Mouse (Mus musculus) lung, postnatal 25 days (tissue): ENCODE measurements around the gene Ldlrad3.

Experiments used
- DNase-seq: peaks from one replicate; pipeline ENCODE4 v3.0.0; 2022; ENCODE audit warnings: low spot score

The Ldlrad3 gene

DNA sequence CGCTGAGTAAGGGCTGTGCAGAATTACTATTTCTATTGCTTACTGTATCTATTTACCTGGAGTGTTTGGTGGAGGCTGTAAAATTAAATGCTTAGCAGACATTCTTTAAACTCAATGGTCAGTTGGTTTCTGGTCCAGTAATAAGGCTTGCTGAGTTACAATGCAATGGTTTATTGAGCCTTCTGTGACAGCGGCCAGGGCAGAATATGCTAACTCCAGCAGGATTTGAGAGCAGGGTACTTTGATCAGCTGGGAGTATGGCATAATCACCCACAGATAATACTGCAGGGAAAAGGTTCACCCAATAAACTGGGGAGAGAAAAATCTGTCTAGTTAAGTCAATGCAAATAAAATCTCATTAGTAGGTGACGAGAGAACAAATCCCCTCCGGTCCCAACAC is 220.2 kb downstream of the Ldlrad3 start:
- no peak for DNase-seq

- peak; percentile 29 for DNase-seq
Measured at GRCm38 (mm10) chr2:101965515-101965914, 220.7 kb downstream of the Ldlrad3 start.

DNA sequence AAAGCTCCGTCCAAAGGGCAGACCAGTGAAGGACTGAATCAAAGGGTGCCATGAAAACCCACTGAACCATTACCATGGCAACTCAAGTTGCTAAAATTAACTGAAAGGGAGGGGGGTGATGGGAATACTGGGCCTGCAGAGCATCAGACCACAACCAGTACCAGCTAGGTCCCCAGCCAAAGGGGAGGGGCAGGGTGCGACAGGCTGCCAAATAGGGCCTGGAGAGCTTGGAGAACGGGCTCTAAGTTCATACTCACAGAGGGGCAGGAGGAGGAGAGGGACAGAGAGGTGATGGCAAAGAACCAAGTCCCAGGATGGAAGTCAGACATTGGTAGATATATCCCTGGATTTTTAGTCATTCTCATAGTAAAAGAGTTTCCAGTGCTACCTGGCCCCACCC is 222.8 kb downstream of the Ldlrad3 start:
- no peak for DNase-seq

GRCm38 (mm10) chr2:101962349-101962748 is 223.8 kb downstream of the Ldlrad3 start:
- no peak for DNase-seq

DNA sequence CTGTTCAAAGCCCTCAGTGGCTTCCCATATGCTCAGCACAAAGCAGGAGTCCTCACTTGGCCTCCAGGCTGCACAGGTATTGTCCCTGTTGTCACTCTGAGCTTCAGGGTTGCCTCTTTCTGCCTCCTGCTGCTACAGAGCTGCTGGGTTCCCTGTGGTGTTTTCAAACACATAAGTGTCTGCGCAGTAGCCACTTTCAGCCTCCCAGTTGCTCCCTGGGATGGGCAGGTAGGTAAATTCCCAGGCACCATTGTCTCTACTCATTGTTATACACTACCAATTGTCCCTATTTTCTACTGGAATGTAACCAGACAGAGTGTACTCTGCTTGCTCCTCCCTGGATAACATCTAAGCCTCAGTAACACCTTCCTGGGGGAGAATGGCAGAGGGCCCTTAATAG is 224.8 kb downstream of the Ldlrad3 start:
- DNase-seq = no peak

- DNase-seq = peak; percentile 43
Measured at GRCm38 (mm10) chr2:101960658-101961057, 225.5 kb downstream of the Ldlrad3 start.

DNA sequence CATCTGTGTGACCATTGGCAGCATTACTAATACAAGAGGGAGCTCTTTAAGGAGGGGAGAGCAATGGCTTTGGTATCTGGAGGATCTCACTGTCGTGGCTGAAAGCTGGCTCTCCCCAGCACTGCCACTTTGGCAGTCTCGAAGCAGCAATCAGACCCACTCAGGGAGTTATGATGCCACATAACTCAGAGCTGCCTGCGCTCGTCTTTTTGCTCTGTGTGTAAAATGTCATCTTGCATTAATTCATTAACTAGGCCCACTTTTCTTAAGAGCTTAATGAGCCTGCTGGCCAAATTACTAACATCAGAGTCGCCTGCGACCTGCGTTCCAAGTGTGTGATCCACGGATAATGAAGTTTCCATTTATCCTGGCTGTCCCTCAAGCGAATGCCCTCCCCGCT is 230.1 kb downstream of the Ldlrad3 start:
- no peak for DNase-seq

DNA sequence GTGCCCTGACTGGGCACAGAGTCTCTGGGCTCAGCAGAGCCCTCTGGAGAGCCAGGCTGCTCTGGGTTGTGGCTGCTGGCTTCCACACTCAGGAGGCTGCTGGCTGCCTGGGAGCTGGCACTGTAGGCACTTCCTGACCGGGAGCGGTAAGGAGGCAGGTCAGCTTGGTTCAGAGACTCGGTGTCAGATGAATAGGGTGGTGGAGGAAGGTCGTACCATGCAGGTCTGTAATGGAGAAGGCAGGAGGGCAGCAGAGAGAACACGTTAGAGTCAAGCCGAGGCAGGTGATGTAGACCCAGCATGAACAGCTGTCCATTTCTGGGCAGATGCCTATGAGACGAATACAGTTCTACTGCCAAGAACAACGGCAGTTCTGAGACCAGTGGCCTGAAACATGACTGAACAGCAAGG is 233.2 kb downstream of the Ldlrad3 start:
- no peak for DNase-seq

GRCm38 (mm10) chr2:101950716-101951520 is 235.3 kb downstream of the Ldlrad3 start:
- DNase-seq = peak; percentile 31

DNA sequence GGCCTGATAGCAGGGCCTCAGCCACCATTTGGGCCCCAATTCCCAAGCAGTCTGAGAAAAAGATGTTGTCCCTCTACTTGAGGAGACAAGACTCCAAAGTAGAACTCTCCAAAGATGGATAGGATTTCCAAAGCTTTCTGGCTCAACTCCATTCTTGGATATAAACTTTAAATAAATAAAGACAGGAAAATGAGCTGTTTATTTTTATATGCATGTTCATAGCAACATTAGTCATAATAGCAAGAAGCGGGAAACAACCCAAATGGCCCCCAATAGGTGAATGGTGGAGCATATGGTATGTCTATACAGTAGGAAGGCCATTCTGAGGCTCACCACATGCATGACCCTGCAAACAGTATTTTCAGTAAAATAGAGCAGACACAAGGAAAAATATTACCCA is 251.2 kb downstream of the Ldlrad3 start:
- DNase-seq = no peak

DNA sequence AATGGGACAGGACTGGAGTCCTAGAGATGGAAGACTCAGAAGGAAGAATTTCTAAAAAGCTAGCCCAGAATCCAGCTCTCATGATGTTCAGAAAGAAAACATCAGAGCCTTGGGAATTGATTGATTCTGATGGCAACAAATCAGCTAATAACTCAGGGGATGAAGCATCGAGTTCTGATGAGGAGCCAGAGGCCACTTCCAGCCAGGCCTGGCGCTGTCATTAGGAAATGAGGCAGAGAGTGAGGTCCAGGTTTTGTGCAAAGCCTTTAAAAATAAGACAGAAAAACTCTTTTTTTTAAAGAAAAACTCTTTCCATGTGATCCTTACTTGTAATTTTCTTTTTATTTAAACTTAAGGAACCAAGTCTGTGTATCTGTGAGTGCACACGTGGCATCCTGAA is 252.9 kb downstream of the Ldlrad3 start:
- DNase-seq = no peak

GRCm38 (mm10) chr2:101932169-101932936 is 253.8 kb downstream of the Ldlrad3 start:
- DNase-seq = no peak

GRCm38 (mm10) chr2:101925591-101926188 is 260.5 kb downstream of the Ldlrad3 start:
- no peak for DNase-seq

DNA sequence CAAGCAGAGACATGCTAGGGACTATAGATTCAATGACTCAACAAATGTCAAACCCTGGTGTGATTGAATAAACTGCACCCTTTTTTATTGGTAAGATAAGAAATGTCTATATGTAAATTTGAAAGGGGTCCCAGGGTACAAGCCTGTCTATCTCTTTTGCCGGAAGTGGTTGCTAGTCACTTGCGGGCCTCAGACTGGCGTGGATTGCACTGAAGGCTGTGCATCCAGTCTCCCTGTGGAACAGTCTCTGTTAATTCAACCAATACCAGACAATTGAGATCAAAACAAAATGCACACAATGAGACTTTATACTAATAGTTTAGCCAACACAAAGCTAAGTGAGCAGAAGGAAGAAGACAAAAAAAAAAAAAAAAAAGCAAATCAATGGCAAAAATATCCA is 261.0 kb downstream of the Ldlrad3 start:
- DNase-seq = no peak

GRCm38 (mm10) chr2:101923181-101923580 is 263.0 kb downstream of the Ldlrad3 start:
- DNase-seq = peak; percentile 55

DNA sequence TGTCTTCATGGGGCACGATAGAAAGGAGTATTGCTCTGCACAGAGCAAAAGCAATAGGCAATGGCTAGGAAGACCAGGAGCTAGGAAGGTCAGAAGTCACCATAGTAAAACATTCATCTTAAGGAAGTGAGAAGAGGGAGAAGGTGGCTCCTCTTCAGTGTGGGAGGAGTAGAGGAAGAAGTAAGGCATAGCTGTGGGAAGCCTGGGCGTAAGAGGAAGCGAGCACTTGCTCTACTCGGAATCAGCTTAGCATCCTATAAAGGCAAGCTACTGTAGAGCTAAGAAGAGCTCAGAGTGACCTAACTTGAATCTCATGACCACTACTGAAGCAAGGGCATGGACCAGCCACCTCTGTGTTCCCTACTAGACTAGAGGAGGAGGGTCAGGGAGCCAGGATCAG is 263.9 kb downstream of the Ldlrad3 start:
- DNase-seq = no peak

DNA sequence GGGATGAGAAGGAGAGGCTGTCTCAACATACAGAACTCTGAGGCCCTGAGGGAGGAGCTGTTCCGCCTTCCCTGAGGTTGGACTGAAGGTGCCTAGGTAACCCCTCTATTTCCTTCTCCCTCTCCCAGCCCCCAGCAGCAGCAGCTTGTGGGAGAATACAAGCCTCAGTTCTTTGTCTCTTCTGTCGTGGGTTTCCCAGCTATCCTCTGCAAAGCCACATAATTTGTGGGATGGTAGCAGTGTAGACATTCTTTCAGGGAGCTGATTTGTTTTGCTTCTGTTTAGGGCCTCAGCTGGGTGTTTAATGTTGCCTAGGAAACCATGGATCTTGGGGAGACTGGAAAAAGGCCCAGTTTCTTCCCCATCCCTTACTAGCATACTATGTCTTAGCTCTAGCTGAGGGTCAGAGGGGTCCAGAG is 266.0 kb downstream of the Ldlrad3 start:
- DNase-seq = no peak

DNA sequence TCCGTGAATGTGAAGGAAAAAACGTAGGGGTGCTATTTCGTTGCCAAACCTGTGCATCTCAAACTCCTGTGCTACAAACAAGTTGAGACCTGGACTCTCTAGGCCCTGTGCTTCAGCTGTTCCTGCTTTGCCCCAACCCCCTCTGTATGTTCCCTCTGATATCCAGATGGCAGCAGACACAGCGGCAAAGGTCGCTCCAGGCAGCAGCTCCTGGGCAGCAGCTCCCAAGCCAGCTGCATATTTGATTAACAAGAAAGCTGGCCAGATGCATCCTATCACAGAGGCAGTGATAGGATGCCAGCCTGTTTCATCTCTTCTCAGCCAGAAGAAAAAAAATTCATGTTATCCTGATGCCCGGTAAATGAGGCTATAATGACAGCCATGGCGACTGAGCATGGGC is 267.7 kb downstream of the Ldlrad3 start:
- no peak for DNase-seq

DNA sequence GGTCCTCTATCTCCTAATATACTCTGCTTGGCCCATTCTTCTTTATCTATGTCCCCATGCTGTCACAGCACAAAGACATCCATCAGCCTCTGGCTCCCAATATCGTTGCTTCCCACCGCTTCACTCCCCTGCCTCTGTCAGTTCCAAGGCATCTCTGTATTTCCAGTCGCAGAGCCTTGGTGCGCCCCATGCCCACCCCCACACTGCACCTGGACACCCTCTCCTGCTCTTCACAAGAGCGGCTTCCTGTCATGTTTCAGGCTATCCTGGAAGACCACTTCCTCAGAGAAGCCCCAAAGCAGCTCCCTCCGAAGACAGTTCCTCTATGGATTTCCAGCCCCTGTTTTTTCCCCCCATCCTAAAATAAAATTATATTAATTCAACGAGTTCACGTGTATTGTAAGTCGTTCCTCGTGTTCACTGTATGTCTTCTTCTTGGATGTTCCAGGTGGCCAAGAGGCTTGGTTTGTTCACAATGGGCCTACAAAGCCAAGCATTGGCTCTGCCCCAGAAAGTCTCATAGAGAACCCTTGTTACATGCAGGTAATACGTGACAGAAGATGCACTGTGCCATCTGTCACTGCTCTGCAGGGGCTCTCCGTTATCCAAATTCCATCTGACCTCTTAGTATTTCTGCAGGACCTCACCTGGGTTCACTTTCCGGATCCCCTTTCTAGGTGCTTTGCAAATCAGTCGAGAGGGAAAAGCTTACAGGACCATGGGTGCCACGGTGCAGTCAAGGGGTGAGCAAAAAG is 276.7 kb downstream of the Ldlrad3 start:
- no peak for DNase-seq

GRCm38 (mm10) chr2:101908773-101909172 is 277.4 kb downstream of the Ldlrad3 start:
- DNase-seq = no peak

- no peak for DNase-seq
Measured at GRCm38 (mm10) chr2:101907386-101908022, 278.7 kb downstream of the Ldlrad3 start.

DNA sequence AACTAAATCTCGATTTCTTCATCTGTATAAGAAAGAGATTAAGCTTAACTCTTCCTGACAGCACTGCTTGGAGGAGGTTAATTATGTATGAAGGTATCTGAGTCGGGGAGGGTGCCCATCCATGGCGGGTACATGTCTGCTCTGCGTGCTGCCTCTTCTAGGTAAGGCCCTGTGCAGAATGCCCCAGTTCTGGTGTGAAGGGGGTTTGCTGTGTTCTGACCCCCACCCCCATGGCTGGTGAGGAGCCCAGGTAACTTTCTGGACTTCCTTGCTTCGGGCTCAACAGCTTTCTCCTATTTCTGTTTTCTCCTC is 279.9 kb downstream of the Ldlrad3 start:
- DNase-seq = no peak
